Comparison of ENCODE assay signal across 13 mouse cellular contexts in genomic region chr8:83079534-83079844, GRCm38 (mm10).
"Had no signal": no experiment of that assay in that cellular context is flagged by ENCODE, and none has a peak within 500 bp of the region (broad histone marks: within the 10 kb centered on the region; RNA-seq: fewer than 3 reads in every experiment).

No protein-coding gene starts in this region.

- DNase-seq: kidney, adult 8-10 months; layer of hippocampus, adult 9-11 months; layer of hippocampus, postnatal 36 days; lung, adult 2 months; lung, postnatal 36 days; right cerebral cortex, postnatal 14 days; thymus, adult 2 months; thymus, postnatal 25 days had no signal

- H3K4me2 ChIP-seq: liver, embryonic 11.5 days; liver, embryonic 15.5 days; neural tube, embryonic 12.5 days; stomach, embryonic 15.5 days had no signal

- H3K9ac ChIP-seq: liver, embryonic 15.5 days; neural tube, embryonic 12.5 days; stomach, embryonic 15.5 days had no signal

- H3K36me3 ChIP-seq: liver, embryonic 15.5 days; neural tube, embryonic 12.5 days; stomach, embryonic 15.5 days had no signal

- ATAC-seq: intestine, postnatal 0 days had no signal

- H3K27me3 ChIP-seq: liver, embryonic 15.5 days; neural tube, embryonic 12.5 days; stomach, embryonic 15.5 days had no signal

- H3K4me1 ChIP-seq: liver, embryonic 15.5 days; neural tube, embryonic 12.5 days; stomach, embryonic 15.5 days had no signal

- H3K9me3 ChIP-seq: liver, embryonic 15.5 days; neural tube, embryonic 12.5 days; stomach, embryonic 15.5 days had no signal

- H3K27ac ChIP-seq: liver, embryonic 15.5 days; neural tube, embryonic 12.5 days; stomach, embryonic 15.5 days had no signal

- H3K4me3 ChIP-seq: liver, embryonic 15.5 days; neural tube, embryonic 12.5 days; stomach, embryonic 15.5 days had no signal
